Mouse (Mus musculus) forebrain, embryonic 12.5 days (tissue): ENCODE data around the gene Gm21256. TPM values are rescaled to one million over a fixed set of nuclear protein-coding genes. Genes with fewer than 3 reads are reported as not detected.
"Not testable (repeated sequence)": the region's sequence is repeated elsewhere in the genome, so short reads cannot be mapped to it uniquely, and the experiment has no call there.

Experiments used
- ATAC-seq: fragments of 200-750 bp; cut with Nextera tagmentation; 2 replicates; pipeline ENCODE4 v1.8.0; 2017; ENCODE audit warnings: moderate TSS enrichment; ENCODE audit not compliant: low FRiP score
- H3K27ac ChIP-seq: fragments of 300-500 bp; sonication (generic); 2 replicates; pipeline ENCODE4 v1.5.1; 2016; ENCODE audit warnings: mild to moderate bottlenecking
- H3K27me3 ChIP-seq: fragments of 300-500 bp; sonication (generic); 2 replicates; pipeline ENCODE4 v1.6.1; 2016; ENCODE audit warnings: mild to moderate bottlenecking
- H3K36me3 ChIP-seq: fragments of 300-500 bp; sonication (generic); replicated peaks from 2 replicates; pipeline ENCODE4 v1.6.1; 2016; ENCODE audit warnings: mild to moderate bottlenecking
- H3K4me1 ChIP-seq: fragments of 300-500 bp; sonication (generic); 2 replicates; pipeline ENCODE4 v1.6.1; 2016
- H3K4me2 ChIP-seq: fragments of 300-500 bp; sonication (generic); 2 replicates; pipeline ENCODE4 v1.6.1; 2016; ENCODE audit warnings: mild to moderate bottlenecking, moderate library complexity
- H3K4me3 ChIP-seq: fragments of 300-500 bp; sonication (generic); replicated peaks from 2 replicates; pipeline ENCODE4 v1.5.1; 2016; ENCODE audit warnings: mild to moderate bottlenecking
- H3K9ac ChIP-seq: fragments of 300-500 bp; sonication (generic); 2 replicates; pipeline ENCODE4 v1.6.1; 2016; ENCODE audit warnings: mild to moderate bottlenecking
- H3K9me3 ChIP-seq: fragments of 300-500 bp; sonication (generic); 2 replicates; pipeline ENCODE4 v1.6.1; 2016
- WGBS: fragments of 180-500 bp; shearing (Covaris S2); methylation state at CpG from one replicate; pipeline ENCODE4 v1.1.7; 2016; 5-methylcytosine and 5-hydroxymethylcytosine counted together
- polyA plus RNA-seq: library from polyadenylated mRNA; unstranded; fragments of >200 nt; fragmentation: Nextera tagmentation; extraction: Ambion mirVana; gene quantifications from 2 replicates; pipeline ENCODE4 v1.2.1, GENCODE M21; 2016

The Gm21256 gene
- polyA plus RNA-seq: not detected in 2 replicates

GRCm38 (mm10) chrY:47450660-47451059, at the start of gene Gm21256:
Gm21256 (plus strand) TSS chrY:47450960.
- not testable (repeated sequence) for H3K36me3 ChIP-seq, H3K27ac ChIP-seq, H3K4me3 ChIP-seq, H3K4me1 ChIP-seq, H3K9me3 ChIP-seq, H3K4me2 ChIP-seq, H3K27me3 ChIP-seq, ATAC-seq, H3K9ac ChIP-seq
- WGBS: no CpG with 5 or more reads among the region's 7 CpGs

Other genes starting within 250 kb of the Gm21256 start
- not detected in 2 replicates for gene Gm21170, start 240.1 kb downstream of the Gm21256 start, polyA plus RNA-seq